ENCODE assay signal across 17 mouse cellular contexts in genomic region chr3:45386512-45386911, GRCm38 (mm10). TPM values are rescaled to one million over a fixed set of nuclear protein-coding genes. Genes with fewer than 3 reads are reported as not detected.
DNase-seq lines count a peak whose midpoint lies in the region; ATAC-seq and TF ChIP-seq lines count a peak whose summit lies in the region.
"Had no signal": no experiment of that assay in that cellular context is flagged by ENCODE, and none has a peak within 500 bp of the region (broad histone marks: within the 10 kb centered on the region; RNA-seq: fewer than 3 reads in every experiment).

No protein-coding gene starts in this region.

- H3K9me3 ChIP-seq in hindbrain, embryonic 13.5 days = no peaks in the 10 kb centered on the region
- H3K9me3 ChIP-seq in hindbrain, embryonic 12.5 days (replicated peaks) = no peaks in the 10 kb centered on the region
- H3K9me3 ChIP-seq in neural tube, embryonic 13.5 days = no peaks in the 10 kb centered on the region
- no peaks in the 10 kb centered on the region for H3K9me3 ChIP-seq in forebrain, postnatal 0 days (ENCODE audit: low read length)
- H3K9me3 ChIP-seq in neural tube, embryonic 15.5 days (replicated peaks) = no peaks in the 10 kb centered on the region
- H3K9me3 ChIP-seq: heart, embryonic 10.5 days; liver, embryonic 15.5 days had no signal

- whole genome bisulfite sequencing in hindbrain, embryonic 13.5 days = 57% methylated on average over 2 of the region's 2 CpGs
- 63% methylated on average over 2 of the region's 2 CpGs for WGBS in hindbrain, embryonic 12.5 days
- WGBS in neural tube, embryonic 13.5 days = 61% methylated on average over 2 of the region's 2 CpGs
- WGBS in forebrain, postnatal 0 days = 18% methylated on average over 2 of the region's 2 CpGs
- 53% methylated on average over 2 of the region's 2 CpGs for WGBS in neural tube, embryonic 15.5 days

- H3K36me3 ChIP-seq in hindbrain, embryonic 13.5 days = no peaks in the 10 kb centered on the region; the same call in 1 of the 2 replicates
- H3K36me3 ChIP-seq in hindbrain, embryonic 12.5 days = no peaks in the 10 kb centered on the region
- H3K36me3 ChIP-seq in neural tube, embryonic 13.5 days = no peaks in the 10 kb centered on the region
- H3K36me3 ChIP-seq in forebrain, postnatal 0 days (ENCODE audit: insufficient read depth) = peaks cover 3% of the 10 kb centered on the region; the same call in 1 of the 2 replicates
- H3K36me3 ChIP-seq in neural tube, embryonic 15.5 days = no peaks in the 10 kb centered on the region
- H3K36me3 ChIP-seq: heart, embryonic 10.5 days; liver, embryonic 15.5 days had no signal

- no peak for DNase-seq in neural tube, embryonic 10.5 days (ENCODE audit: extremely low spot score, low spot score)
- DNase-seq in forebrain, postnatal 0 days = no peak
- DNase-seq in cerebellum, postnatal 25 days = no peak
- DNase-seq in cerebellum, postnatal 36 days = no peak
- DNase-seq: cerebellum, adult 9-10 months; gastrocnemius, postnatal 36 days; kidney, adult 11 months; right cerebral cortex, postnatal 4 days had no signal

- no peak for ATAC-seq in hindbrain, embryonic 13.5 days (ENCODE audit: low FRiP score)
- ATAC-seq in hindbrain, embryonic 12.5 days (ENCODE audit: low FRiP score) = no peak
- no peak for ATAC-seq in neural tube, embryonic 13.5 days (ENCODE audit: low read depth)
- no peak for ATAC-seq in forebrain, postnatal 0 days
- ATAC-seq in neural tube, embryonic 15.5 days (ENCODE audit: low FRiP score) = no peak
- ATAC-seq: lung, postnatal 0 days had no signal

- H3K9ac ChIP-seq in hindbrain, embryonic 13.5 days = no peak overlapping the region
- H3K9ac ChIP-seq in hindbrain, embryonic 12.5 days = no peak overlapping the region
- no peak overlapping the region for H3K9ac ChIP-seq in neural tube, embryonic 13.5 days
- no peak overlapping the region for H3K9ac ChIP-seq in forebrain, postnatal 0 days
- no peak overlapping the region for H3K9ac ChIP-seq in neural tube, embryonic 15.5 days (replicated peaks)
- H3K9ac ChIP-seq: liver, embryonic 15.5 days had no signal

- no peaks in the 10 kb centered on the region for H3K27me3 ChIP-seq in hindbrain, embryonic 13.5 days
- H3K27me3 ChIP-seq in hindbrain, embryonic 12.5 days = no peaks in the 10 kb centered on the region
- H3K27me3 ChIP-seq in neural tube, embryonic 13.5 days = no peaks in the 10 kb centered on the region
- no peaks in the 10 kb centered on the region for H3K27me3 ChIP-seq in forebrain, postnatal 0 days (ENCODE audit: insufficient read depth, low read length)
- no peaks in the 10 kb centered on the region for H3K27me3 ChIP-seq in neural tube, embryonic 15.5 days (replicated peaks)

- no peak overlapping the region; the same call in 1 of the 2 replicates for H3K4me3 ChIP-seq in hindbrain, embryonic 13.5 days
- H3K4me3 ChIP-seq in hindbrain, embryonic 12.5 days = no peak overlapping the region
- no peak overlapping the region for H3K4me3 ChIP-seq in neural tube, embryonic 13.5 days
- 0 out of 2 replicates have a peak overlapping the region, but pooled peaks have one; percentile 8 for H3K4me3 ChIP-seq in forebrain, postnatal 0 days (ENCODE audit: low read depth, low read length)
- peak overlapping the region; percentile 8; the same call in 1 of the 2 replicates for H3K4me3 ChIP-seq in neural tube, embryonic 15.5 days (replicated peaks)
- H3K4me3 ChIP-seq: heart, embryonic 10.5 days; liver, embryonic 15.5 days had no signal

- TF ChIP-seq CTCF in forebrain, postnatal 0 days (IDR thresholded peaks at IDR 0.05; ENCODE audit: low read depth) = no peak

- H3K4me1 ChIP-seq in hindbrain, embryonic 13.5 days (replicated peaks) = peaks cover 26% of the 10 kb centered on the region
- H3K4me1 ChIP-seq in hindbrain, embryonic 12.5 days = peaks cover 8% of the 10 kb centered on the region
- H3K4me1 ChIP-seq in neural tube, embryonic 13.5 days (replicated peaks) = peaks cover 27% of the 10 kb centered on the region
- peaks cover 5% of the 10 kb centered on the region; the same call in 1 of the 2 replicates for H3K4me1 ChIP-seq in forebrain, postnatal 0 days (ENCODE audit: insufficient read depth)
- H3K4me1 ChIP-seq in neural tube, embryonic 15.5 days = peaks cover 13% of the 10 kb centered on the region
- H3K4me1 ChIP-seq: liver, embryonic 15.5 days had no signal

- H3K27ac ChIP-seq in hindbrain, embryonic 13.5 days = no peak overlapping the region
- H3K27ac ChIP-seq in hindbrain, embryonic 12.5 days = no peak overlapping the region
- no peak overlapping the region for H3K27ac ChIP-seq in neural tube, embryonic 13.5 days (replicated peaks)
- H3K27ac ChIP-seq in forebrain, postnatal 0 days (ENCODE audit: low read depth, low read length) = no peak overlapping the region
- H3K27ac ChIP-seq in neural tube, embryonic 15.5 days (replicated peaks) = no peak overlapping the region
- H3K27ac ChIP-seq: heart, embryonic 10.5 days; liver, embryonic 15.5 days had no signal

- peak overlapping the region; percentile 42 for H3K4me2 ChIP-seq in hindbrain, embryonic 13.5 days
- H3K4me2 ChIP-seq in hindbrain, embryonic 12.5 days (replicated peaks) = no peak overlapping the region
- H3K4me2 ChIP-seq in neural tube, embryonic 13.5 days = peak overlapping the region; percentile 20; the same call in 1 of the 2 replicates
- H3K4me2 ChIP-seq in forebrain, postnatal 0 days (ENCODE audit: low read depth) = peak overlapping the region; percentile 8; the same call in 1 of the 2 replicates
- peak overlapping the region; percentile 35; the same call in 1 of the 2 replicates for H3K4me2 ChIP-seq in neural tube, embryonic 15.5 days
- H3K4me2 ChIP-seq: liver, embryonic 15.5 days had no signal

RNA-seq across cellular contexts. Expression of gene Pcdh10, which starts 8.3 kb away (rescaled TPM):
- 14.2 and 16.1 TPM in 2 replicates for polyA plus RNA-seq in hindbrain, embryonic 13.5 days (2015; fragmentation: Nextera tagmentation; extraction: Ambion mirVana)
- polyA plus RNA-seq in hindbrain, embryonic 12.5 days (2016; fragmentation: Nextera tagmentation; extraction: Ambion mirVana) = 9.3 and 11.1 TPM in 2 replicates
- polyA plus RNA-seq in neural tube, embryonic 13.5 days (2015; fragmentation: Nextera tagmentation; extraction: Ambion mirVana) = 9.8 and 11.5 TPM in 2 replicates
- 105 and 123 TPM in 2 replicates for total RNA-seq in forebrain, postnatal 0 days (2014; rRNA removed)
- polyA plus RNA-seq in forebrain, postnatal 0 days (2015; fragmentation: Nextera tagmentation; extraction: Ambion mirVana) = 14.0 and 17.9 TPM in 2 replicates
- 13.6 and 19.8 TPM in 2 replicates for polyA plus RNA-seq in neural tube, embryonic 15.5 days (2015; fragmentation: Nextera tagmentation; extraction: Ambion mirVana)
- total RNA-seq: megakaryocyte progenitor cell, adult 5-6 weeks had no signal
- polyA plus RNA-seq: heart, postnatal 0 days had no signal

Comparison
In these comparisons a context has a peak if more than half of its experiments do, and no peak if none do; other contexts are left out.
1. H3K4me3 ChIP-seq: peak in forebrain, postnatal 0 days (single experiment) and neural tube, embryonic 15.5 days (single experiment); none in hindbrain, embryonic 13.5 days (single experiment), hindbrain, embryonic 12.5 days (single experiment) and neural tube, embryonic 13.5 days (single experiment).